Mouse (Mus musculus): ENCODE data around the gene Gm49378. TPM values are rescaled to one million over a fixed set of nuclear protein-coding genes. Genes with fewer than 3 reads are reported as not detected.
A peak's percentile ranks its signal among the peaks of the same experiment; 100 is the strongest.

Gene Gm49378
- polyA plus RNA-seq, 1 experiment from 2014 or later = 1.3 TPM

- 89% methylated on average over 27 of the region's 27 CpGs for WGBS
- Histone ChIP-seq H3K4me2 (replicated peaks; ENCODE audit: low read depth) (no peak overlapping the region), H3K9ac (ENCODE audit: low read length) (no peak overlapping the region), H3K27me3 (ENCODE audit: control insufficient read depth, insufficient read depth, low read length) (no peaks in the 10 kb centered on the region), H3K4me1 (replicated peaks; ENCODE audit: control insufficient read depth, insufficient read depth) (no peaks in the 10 kb centered on the region), H3K9me3 (ENCODE audit: control insufficient read depth, low read length) (no peaks in the 10 kb centered on the region), H3K36me3 (ENCODE audit: control insufficient read depth, insufficient read depth, low read length) (peaks cover 46% of the 10 kb centered on the region), H3K27ac (replicated peaks) (no peak overlapping the region), H3K4me3 (ENCODE audit: low read depth, low read length) (no peak overlapping the region)
- TF ChIP-seq CTCF (IDR thresholded peaks at IDR 0.05; ENCODE audit: low read depth) = no peak
- TF ChIP-seq EP300 (optimal IDR thresholded peaks at IDR 0.05) = no peak
- no peak for ATAC-seq (ENCODE audit: low FRiP score, low TSS enrichment)
- no peak for DNase-seq (ENCODE audit: low spot score)
These were observed 9.4 kb downstream of the Gm49378 start for GRCm38 (mm10) chr14:55628077-55628827.

- no peaks in the 10 kb centered on the region for H3K36me3 ChIP-seq (ENCODE audit: control insufficient read depth, insufficient read depth, low read length)
- H3K9me3 ChIP-seq (ENCODE audit: control insufficient read depth, low read length) = no peaks in the 10 kb centered on the region
- no peak for ATAC-seq (ENCODE audit: low FRiP score, low TSS enrichment)
- DNase-seq (ENCODE audit: low spot score) = no peak
- peak overlapping the region; percentile 20 for H3K4me3 ChIP-seq (ENCODE audit: low read depth, low read length)
- H3K9ac ChIP-seq (ENCODE audit: low read length) = peak overlapping the region; percentile 41; the same call in 1 of the 2 replicates
- H3K4me2 ChIP-seq (replicated peaks; ENCODE audit: low read depth) = peak overlapping the region; percentile 35
- WGBS = 38% methylated on average over 22 of the region's 22 CpGs
- TF ChIP-seq CTCF (IDR thresholded peaks at IDR 0.05; ENCODE audit: low read depth) (no peak), EP300 (optimal IDR thresholded peaks at IDR 0.05) (no peak)
- no peaks in the 10 kb centered on the region for H3K4me1 ChIP-seq (replicated peaks; ENCODE audit: control insufficient read depth, insufficient read depth)
- no peaks in the 10 kb centered on the region for H3K27me3 ChIP-seq (ENCODE audit: control insufficient read depth, insufficient read depth, low read length)
- H3K27ac ChIP-seq (replicated peaks) = no peak overlapping the region
These were observed 19.1 kb downstream of the Gm49378 start for GRCm38 (mm10) chr14:55618486-55619195.

- H3K36me3 ChIP-seq (ENCODE audit: control insufficient read depth, insufficient read depth, low read length) = no peaks in the 10 kb centered on the region
- 15% methylated on average over 19 of the region's 21 CpGs for WGBS
- no peaks in the 10 kb centered on the region for H3K9me3 ChIP-seq (ENCODE audit: control insufficient read depth, low read length)
- no peaks in the 10 kb centered on the region for H3K27me3 ChIP-seq (ENCODE audit: control insufficient read depth, insufficient read depth, low read length)
- H3K4me1 ChIP-seq (replicated peaks; ENCODE audit: control insufficient read depth, insufficient read depth) = no peaks in the 10 kb centered on the region
- ATAC-seq (ENCODE audit: low FRiP score, low TSS enrichment) (peak; percentile 91), DNase-seq (ENCODE audit: low spot score) (peak; percentile 84)
- H3K9ac ChIP-seq (ENCODE audit: low read length) = peak within 1 kb of the TSS; percentile 41; the same call in 1 of the 2 replicates
- H3K27ac ChIP-seq (replicated peaks) = no peak within 1 kb of the TSS
- peak within 1 kb of the TSS; percentile 35 for H3K4me2 ChIP-seq (replicated peaks; ENCODE audit: low read depth)
- H3K4me3 ChIP-seq (ENCODE audit: low read depth, low read length) = peak within 1 kb of the TSS; percentile 20
- peak; percentile 59 for TF ChIP-seq CTCF (IDR thresholded peaks at IDR 0.05; ENCODE audit: low read depth)
- TF ChIP-seq EP300 (optimal IDR thresholded peaks at IDR 0.05) = no peak
These were observed 19.9 kb downstream of the Gm49378 start, which contains the start of gene Rec8 for GRCm38 (mm10) chr14:55617822-55618221. Gene Rec8 (plus strand): TSS chr14:55618037.

GRCm38 (mm10) chr14:55616844-55617243 lies 20.9 kb downstream of the Gm49378 start:
- no peaks in the 10 kb centered on the region for H3K36me3 ChIP-seq (ENCODE audit: control insufficient read depth, insufficient read depth, low read length)
- DNase-seq (ENCODE audit: low spot score) (no peak), ATAC-seq (ENCODE audit: low FRiP score, low TSS enrichment) (no peak)
- H3K9ac ChIP-seq (ENCODE audit: low read length) = no peak overlapping the region
- no peak overlapping the region for H3K4me3 ChIP-seq (ENCODE audit: low read depth, low read length)
- no peak for TF ChIP-seq EP300 (optimal IDR thresholded peaks at IDR 0.05)
- no peak for TF ChIP-seq CTCF (IDR thresholded peaks at IDR 0.05; ENCODE audit: low read depth)
- WGBS = 80% methylated on average over 2 of the region's 2 CpGs
- no peak overlapping the region for H3K4me2 ChIP-seq (replicated peaks; ENCODE audit: low read depth)
- no peaks in the 10 kb centered on the region for H3K27me3 ChIP-seq (ENCODE audit: control insufficient read depth, insufficient read depth, low read length)
- H3K27ac ChIP-seq (replicated peaks) = no peak overlapping the region
- no peaks in the 10 kb centered on the region for H3K9me3 ChIP-seq (ENCODE audit: control insufficient read depth, low read length)
- H3K4me1 ChIP-seq (replicated peaks; ENCODE audit: control insufficient read depth, insufficient read depth) = no peaks in the 10 kb centered on the region

GRCm38 (mm10) chr14:55615876-55616275 lies 21.8 kb downstream of the Gm49378 start:
- ATAC-seq (ENCODE audit: low FRiP score, low TSS enrichment) = no peak
- Histone ChIP-seq H3K36me3 (ENCODE audit: control insufficient read depth, insufficient read depth, low read length) (no peaks in the 10 kb centered on the region), H3K9me3 (ENCODE audit: control insufficient read depth, low read length) (no peaks in the 10 kb centered on the region), H3K9ac (ENCODE audit: low read length) (no peak overlapping the region), H3K4me2 (replicated peaks; ENCODE audit: low read depth) (no peak overlapping the region), H3K27ac (replicated peaks) (no peak overlapping the region), H3K4me3 (ENCODE audit: low read depth, low read length) (no peak overlapping the region), H3K4me1 (replicated peaks; ENCODE audit: control insufficient read depth, insufficient read depth) (no peaks in the 10 kb centered on the region), H3K27me3 (ENCODE audit: control insufficient read depth, insufficient read depth, low read length) (no peaks in the 10 kb centered on the region)
- DNase-seq (ENCODE audit: low spot score) = no peak
- TF ChIP-seq CTCF (IDR thresholded peaks at IDR 0.05; ENCODE audit: low read depth) (no peak), EP300 (optimal IDR thresholded peaks at IDR 0.05) (no peak)
- WGBS = 36% methylated on average over 2 of the region's 2 CpGs
